Mouse (Mus musculus): ENCODE measurements around the gene Ppp4r3a.

The Ppp4r3a gene

GRCm38 (mm10) chr12:100992505-100992904, 91.0 kb downstream of the Ppp4r3a start:
- no peak for DNase-seq (ENCODE audit: low read depth)

GRCm38 (mm10) chr12:100991119-100991518, 92.4 kb downstream of the Ppp4r3a start:
- no peak for DNase-seq (ENCODE audit: low read depth)

GRCm38 (mm10) chr12:100990291-100990690, 93.2 kb downstream of the Ppp4r3a start:
- no peak for DNase-seq (ENCODE audit: low read depth)

GRCm38 (mm10) chr12:100989780-100990288, 93.7 kb downstream of the Ppp4r3a start:
- DNase-seq (ENCODE audit: low read depth): peak; percentile 75

All from 416B (cell line).